ENCODE assay signal across 34 mouse cellular contexts in genomic region chr7:91212236-91212635, GRCm38 (mm10).
"Had no signal": no experiment of that assay in that cellular context is flagged by ENCODE, and none has a peak within 500 bp of the region (broad histone marks: within the 10 kb centered on the region; RNA-seq: fewer than 3 reads in every experiment).

No protein-coding gene starts in this region.

- H3K9ac ChIP-seq: heart, embryonic 12.5 days; heart, embryonic 13.5 days; heart, embryonic 15.5 days; hindbrain, embryonic 12.5 days; hindbrain, embryonic 13.5 days; hindbrain, embryonic 14.5 days; hindbrain, embryonic 15.5 days; intestine, embryonic 15.5 days; kidney, embryonic 15.5 days had no signal

- H3K27me3 ChIP-seq: heart, embryonic 12.5 days; heart, embryonic 13.5 days; heart, embryonic 15.5 days; hindbrain, embryonic 12.5 days; hindbrain, embryonic 13.5 days; hindbrain, embryonic 15.5 days; intestine, embryonic 15.5 days; kidney, embryonic 15.5 days had no signal

- H3K4me1 ChIP-seq: heart, embryonic 12.5 days; heart, embryonic 13.5 days; heart, embryonic 15.5 days; hindbrain, embryonic 15.5 days; intestine, embryonic 15.5 days; kidney, embryonic 15.5 days had no signal

- ATAC-seq: hindbrain, embryonic 16.5 days; hindbrain, postnatal 0 days; inflammation-experienced regulatory T-cells, adult 6 months; intestine, embryonic 15.5 days; intestine, embryonic 16.5 days; intestine, postnatal 0 days had no signal

- H3K4me2 ChIP-seq: heart, embryonic 11.5 days; heart, embryonic 12.5 days; heart, embryonic 13.5 days; heart, embryonic 15.5 days; hindbrain, embryonic 12.5 days; hindbrain, embryonic 13.5 days; hindbrain, embryonic 14.5 days; hindbrain, embryonic 15.5 days; intestine, embryonic 15.5 days; kidney, embryonic 15.5 days had no signal

- H3K9me3 ChIP-seq: heart, embryonic 12.5 days; heart, embryonic 13.5 days; heart, embryonic 15.5 days; hindbrain, embryonic 12.5 days; hindbrain, embryonic 13.5 days; hindbrain, embryonic 15.5 days; intestine, embryonic 15.5 days; kidney, embryonic 15.5 days had no signal

- DNase-seq: heart, postnatal 10 days; heart, postnatal 14 days; heart, postnatal 36 days; heart, postnatal 4 days; kidney, adult 11 months; kidney, adult 18-20 months; kidney, adult 2 months; kidney, adult 8-10 months; kidney, adult 9 months; kidney, postnatal 10 days; kidney, postnatal 14 days; kidney, postnatal 25 days; kidney, postnatal 36 days; kidney, postnatal 4 days; layer of hippocampus, adult 9-11 months; layer of hippocampus, postnatal 36 days had no signal

- H3K4me3 ChIP-seq: heart, embryonic 12.5 days; heart, embryonic 13.5 days; heart, embryonic 15.5 days; hindbrain, embryonic 12.5 days; hindbrain, embryonic 13.5 days; hindbrain, embryonic 15.5 days; intestine, embryonic 15.5 days; kidney, embryonic 15.5 days; layer of hippocampus, adult 2 months; left cerebral cortex, adult 2 months had no signal

- H3K27ac ChIP-seq: heart, embryonic 13.5 days; heart, embryonic 15.5 days; hindbrain, embryonic 12.5 days; hindbrain, embryonic 13.5 days; hindbrain, embryonic 14.5 days; hindbrain, embryonic 15.5 days; hindbrain, postnatal 0 days; intestine, embryonic 15.5 days; kidney, embryonic 15.5 days; kidney, postnatal 0 days; layer of hippocampus, adult 2 months; left cerebral cortex, adult 2 months had no signal

- H3K36me3 ChIP-seq: heart, embryonic 12.5 days; heart, embryonic 13.5 days; heart, embryonic 15.5 days; hindbrain, embryonic 12.5 days; hindbrain, embryonic 13.5 days; hindbrain, embryonic 15.5 days; intestine, embryonic 15.5 days; kidney, embryonic 15.5 days had no signal
